Comparison of ENCODE assay signal across 8 mouse cellular contexts in genomic region chr4:134624109-134624862, GRCm38 (mm10).
DNase-seq lines count a peak whose midpoint lies in the region; ATAC-seq and TF ChIP-seq lines count a peak whose summit lies in the region.

No protein-coding gene starts in this region.

- no peak for TF ChIP-seq EP300 in liver, postnatal 0 days (IDR thresholded peaks at IDR 0.05; ENCODE audit: low read depth)

- H3K4me2 ChIP-seq in hindbrain, embryonic 14.5 days (replicated peaks), result no peak overlapping the region
- H3K4me2 ChIP-seq in liver, postnatal 0 days (ENCODE audit: low read depth, low read length), result no peak overlapping the region

- no peaks in the 10 kb centered on the region for H3K36me3 ChIP-seq in hindbrain, embryonic 14.5 days (replicated peaks; ENCODE audit: control insufficient read depth, insufficient read depth)
- H3K36me3 ChIP-seq in liver, postnatal 0 days (replicated peaks; ENCODE audit: insufficient read depth, low read length), result no peaks in the 10 kb centered on the region

- 45% methylated on average over 14 of the region's 14 CpGs for WGBS in hindbrain, embryonic 14.5 days
- 46% methylated on average over 14 of the region's 14 CpGs for WGBS in liver, postnatal 0 days (ENCODE audit: insufficient replicate concordance)

- no peaks in the 10 kb centered on the region for H3K9me3 ChIP-seq in hindbrain, embryonic 14.5 days (ENCODE audit: control insufficient read depth, low read length)
- H3K9me3 ChIP-seq in liver, postnatal 0 days (ENCODE audit: low read length), result no peaks in the 10 kb centered on the region

- peak overlapping the region; percentile 66 for H3K27ac ChIP-seq in gastrocnemius, adult 2 months
- H3K27ac ChIP-seq in hindbrain, embryonic 14.5 days, result peak overlapping the region; percentile 21
- peak overlapping the region; percentile 22; the same call in 1 of the 2 replicates for H3K27ac ChIP-seq in liver, postnatal 0 days (ENCODE audit: low read depth)

- intact Hi-C loops in gastrocnemius, adult 2 months (cut with DNase I), result no loop called here

- peaks cover 23% of the 10 kb centered on the region; the same call in 1 of the 2 replicates for H3K4me1 ChIP-seq in hindbrain, embryonic 14.5 days (replicated peaks; ENCODE audit: control insufficient read depth, insufficient read depth, low read length)
- peaks cover 10% of the 10 kb centered on the region for H3K4me1 ChIP-seq in liver, postnatal 0 days (ENCODE audit: insufficient read depth)

- H3K27me3 ChIP-seq in hindbrain, embryonic 14.5 days (ENCODE audit: control insufficient read depth, insufficient read depth, low read length), result no peaks in the 10 kb centered on the region
- no peaks in the 10 kb centered on the region for H3K27me3 ChIP-seq in liver, postnatal 0 days (ENCODE audit: insufficient read depth, low read length)

- H3K9ac ChIP-seq in hindbrain, embryonic 14.5 days, result peak overlapping the region; percentile 1; the same call in 1 of the 2 replicates
- H3K9ac ChIP-seq in liver, postnatal 0 days (replicated peaks), result no peak overlapping the region

- TF ChIP-seq CTCF in gastrocnemius, adult 2 months (IDR thresholded peaks at IDR 0.05), result no peak
- TF ChIP-seq CTCF in liver, postnatal 0 days (IDR thresholded peaks at IDR 0.05; ENCODE audit: low read depth), result no peak

- H3K4me3 ChIP-seq in gastrocnemius, adult 2 months, result no peak overlapping the region
- H3K4me3 ChIP-seq in hindbrain, embryonic 14.5 days (replicated peaks; ENCODE audit: low read length), result no peak overlapping the region
- H3K4me3 ChIP-seq in liver, postnatal 0 days (ENCODE audit: low read depth, low read length), result no peak overlapping the region

- 0 out of 2 replicates have a peak, but pooled peaks have one; percentile 43 for ATAC-seq in hindbrain, embryonic 14.5 days (ENCODE audit: low FRiP score)
- peak; percentile 27; the same call in 1 of the 2 replicates for ATAC-seq in liver, postnatal 0 days

- peak; percentile 57 to 70 for DNase-seq in frontal cortex, adult 2 months (ENCODE audit: extremely low spot score in 1 of 2, low spot score in 1 of 2)
- no peak for DNase-seq in frontal cortex, postnatal 10 days (ENCODE audit: low spot score in 2 of 2)
- DNase-seq in NIH3T3 (ENCODE audit: low read depth), result peak; percentile 44
- DNase-seq in gastrocnemius, adult 2 months, result peak; percentile 87
- DNase-seq in hindbrain, embryonic 14.5 days (ENCODE audit: low spot score), result peak; percentile 48
- DNase-seq in liver, postnatal 0 days, result no peak
- peak; percentile 35 for DNase-seq in yolk sac, embryonic 10.5 days (ENCODE audit: low spot score)
- no peak for DNase-seq in urinary bladder, adult 2 months (ENCODE audit: low spot score)

Comparison
In these comparisons a context has a peak if more than half of its experiments do, and no peak if none do; other contexts are left out.
1. DNase-seq: peak in frontal cortex, adult 2 months (2 of 2), NIH3T3 (single experiment), gastrocnemius, adult 2 months (single experiment), hindbrain, embryonic 14.5 days (single experiment) and yolk sac, embryonic 10.5 days (single experiment); none in frontal cortex, postnatal 10 days (0 of 2), liver, postnatal 0 days (single experiment) and urinary bladder, adult 2 months (single experiment).
2. Peak in every context shown above with its lines, with median percentiles within 50 percentile points of each other: H3K27ac ChIP-seq.